8 mouse cellular contexts compared by ENCODE assay signal in genomic region chr7:19002115-19002514, GRCm38 (mm10). TPM values are rescaled to one million over a fixed set of nuclear protein-coding genes. Genes with fewer than 3 reads are reported as not detected.
DNase-seq lines count a peak whose midpoint lies in the region; ATAC-seq and TF ChIP-seq lines count a peak whose summit lies in the region.

No protein-coding gene starts in this region.

- DNase-seq in kidney, adult 18-20 months, result no peak
- DNase-seq in embryonic facial prominence, embryonic 10.5 days (ENCODE audit: low spot score), result no peak
- no peak for DNase-seq in hindbrain, postnatal 0 days (ENCODE audit: low spot score)
- no peak for DNase-seq in midbrain, postnatal 0 days (ENCODE audit: low spot score)
- no peak for DNase-seq in testis, postnatal 10 days (ENCODE audit: low spot score)
- DNase-seq in layer of hippocampus, adult 9-11 months, result no peak
- DNase-seq in embryo, embryonic 10.5 days (ENCODE audit: low spot score), result no peak

- no peaks in the 10 kb centered on the region for H3K27me3 ChIP-seq in kidney, embryonic 16.5 days (ENCODE audit: insufficient read depth, low read length)
- H3K27me3 ChIP-seq in embryonic facial prominence, embryonic 10.5 days (replicated peaks; ENCODE audit: low read depth, poor library complexity, severe bottlenecking), result no peaks in the 10 kb centered on the region
- no peaks in the 10 kb centered on the region for H3K27me3 ChIP-seq in hindbrain, postnatal 0 days (ENCODE audit: insufficient read depth, low read length)
- no peaks in the 10 kb centered on the region for H3K27me3 ChIP-seq in midbrain, postnatal 0 days (ENCODE audit: insufficient read depth, low read length)

- no peak for ATAC-seq in kidney, embryonic 16.5 days (ENCODE audit: low FRiP score, low TSS enrichment)
- no peak for ATAC-seq in hindbrain, postnatal 0 days
- ATAC-seq in midbrain, postnatal 0 days (ENCODE audit: low FRiP score), result no peak

- H3K4me3 ChIP-seq in kidney, embryonic 16.5 days (ENCODE audit: low read length), result peak overlapping the region; percentile 47
- peak overlapping the region; percentile 54 for H3K4me3 ChIP-seq in embryonic facial prominence, embryonic 10.5 days
- H3K4me3 ChIP-seq in hindbrain, postnatal 0 days (ENCODE audit: low read length), result peak overlapping the region; percentile 39
- peak overlapping the region; percentile 38 for H3K4me3 ChIP-seq in midbrain, postnatal 0 days (ENCODE audit: low read depth, low read length)

- TF ChIP-seq CTCF in hindbrain, postnatal 0 days (IDR thresholded peaks at IDR 0.05; ENCODE audit: low read depth), result no peak
- no peak for TF ChIP-seq CTCF in midbrain, postnatal 0 days (IDR thresholded peaks at IDR 0.05)

- H3K27ac ChIP-seq in kidney, embryonic 16.5 days (ENCODE audit: low read length), result peak overlapping the region; percentile 1
- H3K27ac ChIP-seq in embryonic facial prominence, embryonic 10.5 days (replicated peaks), result peak overlapping the region; percentile 89
- H3K27ac ChIP-seq in hindbrain, postnatal 0 days, result peak overlapping the region; percentile 73
- peak overlapping the region; percentile 78 for H3K27ac ChIP-seq in midbrain, postnatal 0 days (ENCODE audit: low read depth, low read length)

- no peaks in the 10 kb centered on the region for H3K9me3 ChIP-seq in kidney, embryonic 16.5 days (ENCODE audit: low read length)
- no peaks in the 10 kb centered on the region for H3K9me3 ChIP-seq in embryonic facial prominence, embryonic 10.5 days
- no peaks in the 10 kb centered on the region for H3K9me3 ChIP-seq in hindbrain, postnatal 0 days (ENCODE audit: low read length)
- no peaks in the 10 kb centered on the region for H3K9me3 ChIP-seq in midbrain, postnatal 0 days (ENCODE audit: low read length)

- H3K4me1 ChIP-seq in kidney, embryonic 16.5 days (ENCODE audit: insufficient read depth, low read length), result peaks cover 47% of the 10 kb centered on the region
- peaks cover 55% of the 10 kb centered on the region for H3K4me1 ChIP-seq in embryonic facial prominence, embryonic 10.5 days
- H3K4me1 ChIP-seq in hindbrain, postnatal 0 days (ENCODE audit: insufficient read depth, low read length), result peaks cover 19% of the 10 kb centered on the region
- H3K4me1 ChIP-seq in midbrain, postnatal 0 days (ENCODE audit: insufficient read depth, low read length), result peaks cover 14% of the 10 kb centered on the region

- H3K4me2 ChIP-seq in kidney, embryonic 16.5 days (replicated peaks; ENCODE audit: low read depth, low read length), result peak overlapping the region; percentile 70
- peak overlapping the region; percentile 73 for H3K4me2 ChIP-seq in hindbrain, postnatal 0 days (ENCODE audit: low read depth, low read length)
- peak overlapping the region; percentile 64 for H3K4me2 ChIP-seq in midbrain, postnatal 0 days (ENCODE audit: low read depth, low read length, poor library complexity, severe bottlenecking)

- peaks cover 12% of the 10 kb centered on the region for H3K36me3 ChIP-seq in kidney, embryonic 16.5 days (ENCODE audit: insufficient read depth, low read length)
- H3K36me3 ChIP-seq in embryonic facial prominence, embryonic 10.5 days (replicated peaks), result peaks cover 33% of the 10 kb centered on the region
- H3K36me3 ChIP-seq in hindbrain, postnatal 0 days (ENCODE audit: insufficient read depth, low read length), result no peaks in the 10 kb centered on the region
- peaks cover 16% of the 10 kb centered on the region for H3K36me3 ChIP-seq in midbrain, postnatal 0 days (ENCODE audit: insufficient read depth, low read length)

- 23% methylated on average over 4 of the region's 4 CpGs for WGBS in kidney, embryonic 16.5 days
- WGBS in embryonic facial prominence, embryonic 10.5 days, result 51% methylated on average over 4 of the region's 4 CpGs
- WGBS in hindbrain, postnatal 0 days, result 44% methylated on average over 4 of the region's 4 CpGs
- 49% methylated on average over 4 of the region's 4 CpGs for WGBS in midbrain, postnatal 0 days

- H3K9ac ChIP-seq in kidney, embryonic 16.5 days (replicated peaks; ENCODE audit: low read length), result peak overlapping the region; percentile 79
- H3K9ac ChIP-seq in hindbrain, postnatal 0 days (replicated peaks; ENCODE audit: low read length), result peak overlapping the region; percentile 69; the same call in 1 of the 2 replicates
- H3K9ac ChIP-seq in midbrain, postnatal 0 days (replicated peaks; ENCODE audit: low read length, poor library complexity, severe bottlenecking), result peak overlapping the region; percentile 73

RNA-seq across cellular contexts. Expression of gene Irf2bp1, which starts 1.7 kb away (rescaled TPM):
- polyA plus RNA-seq in kidney, embryonic 16.5 days (2015; fragmentation: Nextera tagmentation; extraction: Ambion mirVana), result 21.4 and 23.5 TPM in 2 replicates
- 25.0 and 25.7 TPM in 2 replicates for polyA plus RNA-seq in embryonic facial prominence, embryonic 10.5 days (2016; fragmentation: Nextera tagmentation; extraction: Ambion mirVana)
- total RNA-seq in hindbrain, postnatal 0 days (2014; rRNA removed), result 128 and 140 TPM in 2 replicates
- 20.0 and 22.4 TPM in 2 replicates for polyA plus RNA-seq in hindbrain, postnatal 0 days (2015; fragmentation: Nextera tagmentation; extraction: Ambion mirVana)
- 115 and 133 TPM in 2 replicates for total RNA-seq in midbrain, postnatal 0 days (2014; rRNA removed)
- 25.6 and 26.1 TPM in 2 replicates for polyA plus RNA-seq in midbrain, postnatal 0 days (2015; fragmentation: Nextera tagmentation; extraction: Ambion mirVana)

RNA-seq across cellular contexts. Expression of gene Mypop, which starts 11.1 kb away (rescaled TPM):
- polyA plus RNA-seq in kidney, embryonic 16.5 days (2015; fragmentation: Nextera tagmentation; extraction: Ambion mirVana), result 3.3 and 4.0 TPM in 2 replicates
- 4.0 and 4.1 TPM in 2 replicates for polyA plus RNA-seq in embryonic facial prominence, embryonic 10.5 days (2016; fragmentation: Nextera tagmentation; extraction: Ambion mirVana)
- 22.5 and 26.1 TPM in 2 replicates for total RNA-seq in hindbrain, postnatal 0 days (2014; rRNA removed)
- polyA plus RNA-seq in hindbrain, postnatal 0 days (2015; fragmentation: Nextera tagmentation; extraction: Ambion mirVana), result 5.6 and 6.0 TPM in 2 replicates
- 16.0 and 21.2 TPM in 2 replicates for total RNA-seq in midbrain, postnatal 0 days (2014; rRNA removed)
- polyA plus RNA-seq in midbrain, postnatal 0 days (2015; fragmentation: Nextera tagmentation; extraction: Ambion mirVana), result 4.7 and 5.0 TPM in 2 replicates

RNA-seq across cellular contexts. Expression of gene Nanos2, which starts 14.9 kb away (rescaled TPM):
- polyA plus RNA-seq in kidney, embryonic 16.5 days (2015; fragmentation: Nextera tagmentation; extraction: Ambion mirVana), result not detected in 2 replicates
- polyA plus RNA-seq in embryonic facial prominence, embryonic 10.5 days (2016; fragmentation: Nextera tagmentation; extraction: Ambion mirVana), result not detected in 2 replicates
- 1.3 and 2.6 TPM in 2 replicates for total RNA-seq in hindbrain, postnatal 0 days (2014; rRNA removed)
- polyA plus RNA-seq in hindbrain, postnatal 0 days (2015; fragmentation: Nextera tagmentation; extraction: Ambion mirVana), result 1.6 TPM in 2 replicates
- 1.7 and 3.7 TPM in 2 replicates for total RNA-seq in midbrain, postnatal 0 days (2014; rRNA removed)
- 0.59 and 1.3 TPM in 2 replicates for polyA plus RNA-seq in midbrain, postnatal 0 days (2015; fragmentation: Nextera tagmentation; extraction: Ambion mirVana)

RNA-seq across cellular contexts. Expression of gene Foxa3, which starts 21.2 kb away (rescaled TPM):
- 0.35 and 0.75 TPM in 2 replicates for polyA plus RNA-seq in kidney, embryonic 16.5 days (2015; fragmentation: Nextera tagmentation; extraction: Ambion mirVana)
- polyA plus RNA-seq in embryonic facial prominence, embryonic 10.5 days (2016; fragmentation: Nextera tagmentation; extraction: Ambion mirVana), result not detected in 2 replicates
- total RNA-seq in hindbrain, postnatal 0 days (2014; rRNA removed), result not detected in 2 replicates
- not detected in 2 replicates for polyA plus RNA-seq in hindbrain, postnatal 0 days (2015; fragmentation: Nextera tagmentation; extraction: Ambion mirVana)
- not detected in 2 replicates for total RNA-seq in midbrain, postnatal 0 days (2014; rRNA removed)
- not detected in 2 replicates for polyA plus RNA-seq in midbrain, postnatal 0 days (2015; fragmentation: Nextera tagmentation; extraction: Ambion mirVana)

RNA-seq across cellular contexts. Expression of gene Sympk, which starts 22.1 kb away (rescaled TPM):
- 34.0 and 35.6 TPM in 2 replicates for polyA plus RNA-seq in kidney, embryonic 16.5 days (2015; fragmentation: Nextera tagmentation; extraction: Ambion mirVana)
- 43.4 and 45.2 TPM in 2 replicates for polyA plus RNA-seq in embryonic facial prominence, embryonic 10.5 days (2016; fragmentation: Nextera tagmentation; extraction: Ambion mirVana)
- total RNA-seq in hindbrain, postnatal 0 days (2014; rRNA removed), result 85.4 and 88.0 TPM in 2 replicates
- 19.2 TPM in 2 replicates for polyA plus RNA-seq in hindbrain, postnatal 0 days (2015; fragmentation: Nextera tagmentation; extraction: Ambion mirVana)
- 73.5 and 74.2 TPM in 2 replicates for total RNA-seq in midbrain, postnatal 0 days (2014; rRNA removed)
- polyA plus RNA-seq in midbrain, postnatal 0 days (2015; fragmentation: Nextera tagmentation; extraction: Ambion mirVana), result 19.5 and 19.7 TPM in 2 replicates

Comparison
In these comparisons a context has a peak if more than half of its experiments do, and no peak if none do; other contexts are left out.
1. H3K27ac ChIP-seq: peak in every context shown above with its lines; median percentile 89 in embryonic facial prominence, embryonic 10.5 days; 78 in midbrain, postnatal 0 days; 73 in hindbrain, postnatal 0 days; 1 in kidney, embryonic 16.5 days.